Mouse (Mus musculus): ENCODE results near the gene Tada1. TPM values are rescaled to one million over a fixed set of nuclear protein-coding genes. Genes with fewer than 3 reads are reported as not detected.
A peak's percentile ranks its signal among the peaks of the same experiment; 100 is the strongest.

Tada1 gene
- polyA plus RNA-seq, 1 experiment from 2014 or later, result 88.8 TPM

DNA sequence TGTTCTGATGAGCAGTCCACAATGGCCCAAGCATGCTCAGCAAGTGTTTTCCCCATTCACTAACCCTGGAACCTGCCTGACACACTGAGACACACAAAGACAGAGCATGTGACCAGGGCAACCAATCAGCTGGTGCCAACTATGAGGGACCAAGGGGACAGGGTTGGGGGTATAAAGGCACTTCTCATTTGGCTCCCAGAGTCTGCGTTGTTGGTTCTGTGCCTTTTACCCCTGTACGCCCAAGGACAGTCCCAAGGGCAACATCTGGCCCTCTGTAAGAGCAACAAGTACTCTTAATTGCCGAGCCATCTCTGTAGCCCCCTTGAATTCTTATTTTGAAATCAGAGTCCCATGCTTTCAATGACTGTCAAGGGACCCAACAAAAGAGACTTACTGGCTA is 33.4 kb downstream of the Tada1 start:
- no peak overlapping the region for H3K4me3 ChIP-seq (ENCODE audit: low read depth, low read length)
- H3K36me3 ChIP-seq (ENCODE audit: control insufficient read depth, insufficient read depth, low read length), result no peaks in the 10 kb centered on the region
- H3K9ac ChIP-seq (ENCODE audit: low read depth, low read length), result no peak overlapping the region
- no peak overlapping the region for H3K4me2 ChIP-seq (ENCODE audit: low read length)
- H3K27ac ChIP-seq (ENCODE audit: low read length), result no peak overlapping the region
- WGBS, result 90% methylated on average over 3 of the region's 3 CpGs
- peaks cover 14% of the 10 kb centered on the region for H3K4me1 ChIP-seq (ENCODE audit: control insufficient read depth, insufficient read depth, low read length)
- ATAC-seq, result no peak
- no peaks in the 10 kb centered on the region for H3K27me3 ChIP-seq (ENCODE audit: control insufficient read depth, insufficient read depth, low read depth, low read length)
- peaks cover 3% of the 10 kb centered on the region; the same call in 1 of the 2 replicates for H3K9me3 ChIP-seq (replicated peaks; ENCODE audit: control insufficient read depth, low read length, poor library complexity, severe bottlenecking)

DNA sequence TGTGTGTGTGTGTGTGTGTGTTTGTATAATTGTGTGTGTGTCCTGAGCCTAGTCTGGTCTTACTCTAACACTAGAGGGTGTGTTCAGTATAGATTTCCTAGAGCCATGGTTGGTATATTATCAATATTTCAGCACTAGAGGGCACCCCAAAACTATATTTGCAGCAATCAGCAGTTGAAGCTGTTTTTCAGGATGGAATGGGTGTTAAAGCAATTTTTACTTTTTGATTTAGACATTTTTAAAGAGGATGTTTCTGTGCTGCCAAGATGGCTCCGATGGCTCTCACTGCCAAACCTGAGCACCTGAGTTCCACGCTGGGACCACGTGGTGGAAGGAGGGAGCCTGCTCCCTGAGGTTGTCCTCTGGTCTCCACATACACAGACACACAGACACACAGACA is 50.2 kb downstream of the Tada1 start:
- peak; percentile 71; the same call in 1 of the 2 replicates for ATAC-seq
- no peak overlapping the region for H3K4me2 ChIP-seq (ENCODE audit: low read length)
- no peaks in the 10 kb centered on the region for H3K9me3 ChIP-seq (replicated peaks; ENCODE audit: control insufficient read depth, low read length, poor library complexity, severe bottlenecking)
- no peak overlapping the region for H3K9ac ChIP-seq (ENCODE audit: low read depth, low read length)
- no peaks in the 10 kb centered on the region for H3K27me3 ChIP-seq (ENCODE audit: control insufficient read depth, insufficient read depth, low read depth, low read length)
- no peak overlapping the region for H3K27ac ChIP-seq (ENCODE audit: low read length)
- WGBS, result 68% methylated on average over 3 of the region's 3 CpGs
- H3K4me1 ChIP-seq (ENCODE audit: control insufficient read depth, insufficient read depth, low read length), result 0 out of 2 replicates have a peak, but pooled peaks cover 2% of the 10 kb centered on the region
- H3K36me3 ChIP-seq (ENCODE audit: control insufficient read depth, insufficient read depth, low read length), result no peaks in the 10 kb centered on the region
- no peak overlapping the region for H3K4me3 ChIP-seq (ENCODE audit: low read depth, low read length)

DNA sequence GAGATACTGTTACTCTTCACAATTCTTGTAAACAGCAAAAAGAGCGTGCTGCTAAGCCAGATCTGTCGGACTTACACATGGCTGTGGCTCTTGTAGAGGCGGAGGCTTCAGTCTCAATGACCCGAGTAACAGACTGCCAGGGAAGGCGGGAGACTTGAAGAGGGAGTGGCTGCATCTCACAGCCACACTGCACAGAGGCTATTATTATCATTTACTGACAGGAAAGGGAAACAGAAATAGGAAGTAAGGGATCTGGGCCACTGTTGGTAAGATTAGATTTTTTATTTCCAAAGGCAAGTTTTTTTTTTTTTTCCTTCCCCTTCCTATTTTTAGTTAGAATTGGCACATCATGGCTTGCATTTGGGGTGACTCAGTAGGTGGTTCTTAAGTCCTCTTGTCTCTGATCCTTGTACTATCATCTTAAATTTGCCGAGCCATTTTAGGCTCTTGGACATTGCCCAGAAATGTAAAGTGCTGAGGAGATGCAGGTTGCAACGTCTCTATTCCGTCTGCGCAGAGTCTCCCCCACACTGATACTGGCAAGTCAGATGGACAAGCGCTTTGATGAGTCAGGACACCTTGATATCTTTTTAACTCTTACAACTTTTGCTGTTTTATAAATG is 51.0 kb downstream of the Tada1 start:
- WGBS, result 57% methylated on average over 10 of the region's 10 CpGs
- ATAC-seq, result no peak

DNA sequence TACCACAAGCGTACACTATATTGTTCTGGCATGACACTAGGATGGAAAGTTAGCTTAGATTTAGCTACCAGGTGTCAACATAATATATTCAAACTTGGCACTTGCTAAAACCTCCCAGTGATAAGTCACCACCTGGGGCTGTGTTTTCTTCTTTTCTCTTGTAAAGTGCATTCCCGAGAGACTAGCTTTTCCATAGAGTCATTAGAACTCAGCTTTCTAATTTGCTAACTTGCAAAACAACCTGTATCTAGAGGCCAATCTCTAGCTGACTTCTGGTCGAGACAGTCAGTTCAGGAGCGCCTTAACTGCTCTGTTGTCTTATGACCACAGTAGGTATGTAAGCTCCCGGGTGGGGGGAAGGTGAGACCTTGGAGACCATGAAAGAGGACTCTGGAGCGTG is 60.5 kb downstream of the Tada1 start:
- 69% methylated on average over 6 of the region's 6 CpGs for WGBS
- no peak for ATAC-seq

More for the DNA sequence above, 51.0 kb downstream of the Tada1 start:
- Histone ChIP-seq H3K9me3 (replicated peaks; ENCODE audit: control insufficient read depth, low read length, poor library complexity, severe bottlenecking) (no peaks in the 10 kb centered on the region), H3K4me2 (ENCODE audit: low read length) (no peak overlapping the region), H3K27me3 (ENCODE audit: control insufficient read depth, insufficient read depth, low read depth, low read length) (no peaks in the 10 kb centered on the region), H3K4me1 (ENCODE audit: control insufficient read depth, insufficient read depth, low read length) (0 out of 2 replicates have a peak, but pooled peaks cover 2% of the 10 kb centered on the region), H3K27ac (ENCODE audit: low read length) (no peak overlapping the region), H3K4me3 (ENCODE audit: low read depth, low read length) (no peak overlapping the region), H3K36me3 (ENCODE audit: control insufficient read depth, insufficient read depth, low read length) (no peaks in the 10 kb centered on the region), H3K9ac (ENCODE audit: low read depth, low read length) (0 out of 2 replicates have a peak overlapping the region, but pooled peaks have one; percentile 14)

DNA sequence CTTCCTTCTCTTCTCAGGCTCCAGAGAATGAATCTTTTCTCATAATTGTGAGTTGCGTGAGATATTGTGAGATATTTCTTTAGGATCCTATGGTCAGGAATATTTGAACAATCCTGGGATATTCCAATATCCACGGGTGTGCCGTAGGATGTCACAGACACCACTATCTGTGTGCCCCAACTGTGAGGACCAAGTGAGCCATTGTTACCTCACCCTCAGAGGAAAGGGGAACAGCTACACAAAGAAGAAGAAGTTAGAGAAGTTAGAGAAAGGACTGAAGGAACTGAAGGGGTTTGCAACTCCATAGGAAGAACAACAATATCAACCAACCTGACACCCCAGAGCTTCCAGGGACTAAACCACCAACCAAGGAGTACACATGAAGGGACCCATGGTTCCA is 63.1 kb downstream of the Tada1 start:
- Histone ChIP-seq H3K9ac (ENCODE audit: low read depth, low read length) (no peak overlapping the region), H3K27me3 (ENCODE audit: control insufficient read depth, insufficient read depth, low read depth, low read length) (no peaks in the 10 kb centered on the region), H3K4me3 (ENCODE audit: low read depth, low read length) (no peak overlapping the region), H3K9me3 (replicated peaks; ENCODE audit: control insufficient read depth, low read length, poor library complexity, severe bottlenecking) (no peaks in the 10 kb centered on the region), H3K4me2 (ENCODE audit: low read length) (no peak overlapping the region), H3K4me1 (ENCODE audit: control insufficient read depth, insufficient read depth, low read length) (no peaks in the 10 kb centered on the region; the same call in 1 of the 2 replicates), H3K36me3 (ENCODE audit: control insufficient read depth, insufficient read depth, low read length) (no peaks in the 10 kb centered on the region), H3K27ac (ENCODE audit: low read length) (no peak overlapping the region)
- no peak for ATAC-seq
- WGBS, result 93% methylated on average over 3 of the region's 3 CpGs

More for the DNA sequence above, 60.5 kb downstream of the Tada1 start:
- Histone ChIP-seq H3K9ac (ENCODE audit: low read depth, low read length) (no peak overlapping the region), H3K4me3 (ENCODE audit: low read depth, low read length) (no peak overlapping the region), H3K27ac (ENCODE audit: low read length) (no peak overlapping the region), H3K27me3 (ENCODE audit: control insufficient read depth, insufficient read depth, low read depth, low read length) (no peaks in the 10 kb centered on the region), H3K4me2 (ENCODE audit: low read length) (no peak overlapping the region), H3K36me3 (ENCODE audit: control insufficient read depth, insufficient read depth, low read length) (no peaks in the 10 kb centered on the region), H3K4me1 (ENCODE audit: control insufficient read depth, insufficient read depth, low read length) (no peaks in the 10 kb centered on the region), H3K9me3 (replicated peaks; ENCODE audit: control insufficient read depth, low read length, poor library complexity, severe bottlenecking) (no peaks in the 10 kb centered on the region)

Other genes starting within 250 kb of the Tada1 start
- gene Gpa33, start 248.9 kb upstream of the Tada1 start, polyA plus RNA-seq (2015; fragmentation: Nextera tagmentation; extraction: Ambion mirVana), result 0.08 TPM in 1 of 2 replicates, not detected in the other
- 0.14 TPM in 1 of 2 replicates, not detected in the other for gene Mael, start 140.3 kb upstream of the Tada1 start, polyA plus RNA-seq (2015; fragmentation: Nextera tagmentation; extraction: Ambion mirVana)
- gene Ildr2, start 125.0 kb upstream of the Tada1 start, polyA plus RNA-seq (2015; fragmentation: Nextera tagmentation; extraction: Ambion mirVana), result 4.0 and 4.5 TPM in 2 replicates
- gene Pogk, start 30.8 kb downstream of the Tada1 start, polyA plus RNA-seq (2015; fragmentation: Nextera tagmentation; extraction: Ambion mirVana), result 38.4 and 41.5 TPM in 2 replicates
- gene Gm4846, start 118.5 kb downstream of the Tada1 start, polyA plus RNA-seq (2015; fragmentation: Nextera tagmentation; extraction: Ambion mirVana), result not detected in 2 replicates

Data from midbrain, embryonic 16.5 days (tissue).